Comparison of ENCODE assay signal across 9 mouse cellular contexts in genomic region chr17:72076306-72076921, GRCm38 (mm10).
DNase-seq lines count a peak whose midpoint lies in the region; ATAC-seq lines count a peak whose summit lies in the region.
"Had no signal": no experiment of that assay in that cellular context is flagged by ENCODE, and none has a peak within 500 bp of the region (broad histone marks: within the 10 kb centered on the region; RNA-seq: fewer than 3 reads in every experiment).

No protein-coding gene starts in this region.

- H3K4me3 ChIP-seq in hindbrain, embryonic 11.5 days (ENCODE audit: low read depth, low read length): no peak overlapping the region
- H3K4me3 ChIP-seq in midbrain, embryonic 14.5 days (replicated peaks; ENCODE audit: low read depth, low read length): no peak overlapping the region
- H3K4me3 ChIP-seq: gastrocnemius, adult 2 months had no signal

- peak; percentile 70 for ATAC-seq in hindbrain, embryonic 11.5 days (ENCODE audit: low FRiP score)
- ATAC-seq in midbrain, embryonic 14.5 days (ENCODE audit: low FRiP score, low TSS enrichment): no peak
- ATAC-seq in inflammation-experienced regulatory T-cells, adult 6 months: no peak

- 22% methylated on average over 12 of the region's 12 CpGs for WGBS in hindbrain, embryonic 11.5 days
- WGBS in midbrain, embryonic 14.5 days: 30% methylated on average over 12 of the region's 12 CpGs

- H3K4me1 ChIP-seq in hindbrain, embryonic 11.5 days (replicated peaks; ENCODE audit: control insufficient read depth, insufficient read depth, low read length): no peaks in the 10 kb centered on the region
- H3K4me1 ChIP-seq in midbrain, embryonic 14.5 days (ENCODE audit: control insufficient read depth, insufficient read depth, low read length): no peaks in the 10 kb centered on the region

- H3K27me3 ChIP-seq in hindbrain, embryonic 11.5 days (ENCODE audit: control insufficient read depth, insufficient read depth, low read length): no peaks in the 10 kb centered on the region
- no peaks in the 10 kb centered on the region for H3K27me3 ChIP-seq in midbrain, embryonic 14.5 days (ENCODE audit: control insufficient read depth, insufficient read depth, low read length)

- no peaks in the 10 kb centered on the region for H3K36me3 ChIP-seq in hindbrain, embryonic 11.5 days (ENCODE audit: control insufficient read depth, insufficient read depth, low read length)
- H3K36me3 ChIP-seq in midbrain, embryonic 14.5 days (ENCODE audit: control insufficient read depth, insufficient read depth, low read length): no peaks in the 10 kb centered on the region

- intact Hi-C loops in gastrocnemius, postnatal 14 days (cut with DNase I; ENCODE audit: low total_unique reads): no loop called here

- peak; percentile 17 for DNase-seq in heart, postnatal 4 days
- no peak for DNase-seq in heart, adult 11 months
- peak; percentile 66 for DNase-seq in brain, adult 2 months (ENCODE audit: low read depth, low spot score)
- peak; percentile 41 for DNase-seq in hindbrain, embryonic 11.5 days (ENCODE audit: low spot score)
- peak; percentile 47 for DNase-seq in midbrain, embryonic 14.5 days
- DNase-seq in Muller cell, postnatal 12 days (ENCODE audit: inconsistent ontology term): no peak
- no peak for DNase-seq in gastrocnemius, postnatal 14 days
- DNase-seq: gastrocnemius, adult 2 months had no signal

- no peak overlapping the region for H3K9ac ChIP-seq in hindbrain, embryonic 11.5 days (ENCODE audit: low read depth, low read length)
- H3K9ac ChIP-seq in midbrain, embryonic 14.5 days (replicated peaks; ENCODE audit: low read length): no peak overlapping the region

- no peaks in the 10 kb centered on the region for H3K9me3 ChIP-seq in hindbrain, embryonic 11.5 days (ENCODE audit: control insufficient read depth, low read length)
- no peaks in the 10 kb centered on the region for H3K9me3 ChIP-seq in midbrain, embryonic 14.5 days (ENCODE audit: control insufficient read depth, low read length)

- no peak overlapping the region; the same call in 1 of the 2 replicates for H3K27ac ChIP-seq in hindbrain, embryonic 11.5 days (ENCODE audit: low read depth, low read length)
- no peak overlapping the region for H3K27ac ChIP-seq in midbrain, embryonic 14.5 days (replicated peaks; ENCODE audit: low read depth, low read length)
- H3K27ac ChIP-seq: gastrocnemius, adult 2 months had no signal

- H3K4me2 ChIP-seq in hindbrain, embryonic 11.5 days (replicated peaks; ENCODE audit: low read depth, low read length): no peak overlapping the region
- no peak overlapping the region for H3K4me2 ChIP-seq in midbrain, embryonic 14.5 days (ENCODE audit: low read length)

Comparison
In these comparisons a context has a peak if more than half of its experiments do, and no peak if none do; other contexts are left out.
1. DNase-seq: peak in heart, postnatal 4 days (single experiment), brain, adult 2 months (single experiment), hindbrain, embryonic 11.5 days (single experiment) and midbrain, embryonic 14.5 days (single experiment); none in heart, adult 11 months (single experiment), Muller cell, postnatal 12 days (single experiment) and gastrocnemius, postnatal 14 days (single experiment).